Mouse (Mus musculus): ENCODE data around the gene Mrgprx1.

The Mrgprx1 gene

DNA sequence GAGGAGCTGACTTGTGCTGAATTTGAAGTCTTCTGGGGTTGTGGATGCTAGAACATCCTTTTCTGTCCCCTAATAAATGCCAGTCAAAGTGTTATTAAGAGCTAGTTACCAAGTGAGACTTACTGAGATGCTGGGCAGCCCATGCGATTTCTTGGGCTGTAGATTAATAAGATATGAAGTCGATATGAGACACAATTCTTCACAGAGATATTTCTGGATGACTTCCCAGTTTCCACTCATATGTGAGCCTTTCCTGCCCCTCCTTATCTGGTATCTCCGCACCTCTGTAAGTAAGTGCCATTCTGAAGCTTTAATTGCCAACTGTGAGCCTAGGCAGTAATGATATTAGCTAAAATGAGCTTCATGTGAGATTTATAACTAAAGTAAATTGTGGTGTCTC is at the start of gene Mrgprx1:
Gene Mrgprx1 (minus strand): TSS at position 101 of the 400 bp plus-strand sequence.
- no peak for DNase-seq (ENCODE audit: low spot score)

DNA sequence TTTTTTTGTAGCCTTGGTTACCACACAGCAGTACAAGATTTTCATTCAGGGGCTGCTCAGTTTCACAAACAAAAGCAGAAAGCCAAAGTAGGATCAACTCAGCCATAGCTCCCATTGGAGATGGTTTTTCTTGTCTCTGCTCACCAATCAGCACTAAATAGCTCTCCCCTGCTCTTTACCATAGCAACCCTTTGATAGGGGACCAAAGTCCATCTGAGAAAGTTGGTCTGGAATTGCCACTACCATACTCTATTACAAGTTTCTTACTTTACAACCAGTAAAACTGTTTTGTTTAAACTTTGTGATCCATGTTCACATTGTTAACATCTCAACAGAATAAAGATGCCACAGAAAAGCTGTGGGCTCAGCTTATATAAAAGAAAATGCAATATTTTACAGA is 48.1 kb upstream of the Mrgprx1 start:
- no peak for DNase-seq (ENCODE audit: low spot score)

DNA sequence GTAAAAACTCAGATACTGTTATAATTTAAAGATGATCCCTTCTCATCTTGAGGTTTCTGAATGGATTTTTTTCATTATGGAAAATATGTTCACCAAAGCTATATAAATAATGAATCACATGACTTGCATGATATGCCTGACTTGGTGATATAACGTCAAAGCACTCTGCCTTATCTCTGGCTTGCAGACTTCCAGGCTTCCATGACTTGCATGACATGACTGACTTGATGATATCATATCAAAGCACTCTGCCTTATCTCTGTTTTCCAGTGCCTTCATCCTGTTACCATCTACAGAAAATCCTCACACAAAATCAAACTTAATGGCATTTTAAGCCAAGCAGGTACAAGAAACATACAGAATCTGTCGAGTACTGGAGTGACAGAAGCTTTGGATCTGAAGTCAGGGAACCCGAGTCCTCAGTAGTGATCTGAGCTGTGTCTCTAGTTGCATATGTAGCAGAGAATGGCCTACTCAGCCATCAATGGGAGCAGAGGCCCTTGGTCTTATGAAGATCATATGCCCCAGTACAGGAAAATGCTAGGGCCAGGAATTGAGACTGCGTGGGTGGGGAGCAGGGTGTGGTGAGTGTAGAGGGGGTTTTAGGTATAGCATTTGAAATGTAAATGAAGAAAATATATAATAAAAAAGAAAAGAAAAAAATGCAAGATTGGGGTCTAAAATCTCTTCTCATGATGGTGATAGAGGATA is 19.2 kb upstream of the Mrgprx1 start:
- DNase-seq (ENCODE audit: low spot score), result no peak

DNA sequence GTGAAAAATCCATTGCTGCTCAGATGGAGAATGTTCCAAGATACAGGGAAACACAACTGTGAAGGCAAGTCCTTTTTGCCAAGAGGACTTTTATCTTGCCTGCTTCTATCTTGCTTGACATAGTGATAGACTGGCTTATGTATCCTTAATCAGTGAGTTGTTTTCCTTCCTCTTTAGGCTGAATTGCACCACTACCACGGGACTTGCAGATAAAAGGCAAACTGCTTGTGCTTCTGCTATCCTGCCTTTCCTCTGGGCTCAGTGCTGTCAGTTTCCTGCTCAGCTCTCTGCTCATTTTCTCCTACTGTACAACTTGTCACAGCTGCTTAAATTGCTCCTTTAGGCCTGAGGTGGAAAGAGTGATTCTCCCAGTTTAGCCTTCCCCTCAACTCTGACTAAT is 16.6 kb upstream of the Mrgprx1 start:
- DNase-seq (ENCODE audit: low spot score), result no peak

DNA sequence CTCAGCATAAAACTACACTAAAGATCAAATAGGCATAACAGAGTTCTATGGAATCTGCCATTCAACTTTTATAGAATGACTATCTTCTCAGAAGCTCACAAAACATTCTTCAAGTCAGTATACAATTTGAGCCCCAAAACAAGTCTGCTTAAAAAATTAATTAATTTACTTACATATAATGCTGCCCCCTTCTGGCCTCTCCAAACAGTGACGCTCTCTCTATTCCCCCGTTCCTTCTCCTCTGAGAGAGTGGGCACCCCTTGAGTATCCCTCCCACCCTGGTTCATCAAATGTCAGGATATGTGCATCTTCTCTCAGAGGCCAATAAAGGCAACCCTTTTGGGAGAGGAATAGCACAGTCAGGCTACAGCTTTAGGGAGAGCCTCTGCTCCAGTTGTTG is 9.5 kb downstream of the Mrgprx1 start:
- no peak for DNase-seq (ENCODE audit: low spot score)

DNA sequence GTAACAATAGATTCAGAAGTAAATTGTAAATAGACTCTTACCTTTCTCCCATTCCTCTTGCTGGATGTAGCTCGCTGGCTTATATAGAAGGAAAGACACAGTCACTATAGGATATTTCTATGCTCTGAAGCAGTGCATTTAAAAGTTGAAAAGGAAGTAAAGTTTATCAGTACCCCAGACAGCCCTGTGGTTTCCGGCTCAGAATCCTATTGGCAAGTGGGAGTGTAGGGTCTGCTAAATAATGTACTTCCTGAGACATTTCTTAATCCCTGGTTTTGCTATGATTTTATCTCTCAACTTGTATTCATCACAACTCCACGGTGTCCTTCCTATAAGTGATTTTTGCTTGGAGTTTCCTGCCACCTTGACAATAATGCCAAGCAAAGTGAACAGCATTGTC is 31.7 kb downstream of the Mrgprx1 start:
- no peak for DNase-seq (ENCODE audit: low spot score)

DNA sequence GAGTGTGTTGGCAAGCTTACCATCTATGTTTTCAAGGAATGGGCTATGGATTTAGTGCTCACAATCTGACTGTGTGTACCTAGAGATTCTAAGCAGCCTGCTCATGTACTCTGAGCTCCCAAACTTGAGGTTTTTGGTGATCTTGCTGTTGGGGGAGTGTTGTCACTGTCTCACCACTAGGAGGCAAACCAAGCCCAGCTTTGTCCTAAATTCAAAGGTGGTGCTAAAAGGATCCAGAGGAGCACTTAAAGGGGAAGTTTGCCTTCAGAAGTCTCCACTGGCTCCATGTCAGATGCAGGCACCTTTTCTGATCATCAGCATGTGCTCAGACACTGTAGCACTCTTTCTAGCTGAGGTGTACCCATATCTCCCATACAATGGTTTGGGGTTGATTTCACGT is 40.6 kb downstream of the Mrgprx1 start:
- no peak for DNase-seq (ENCODE audit: low spot score)

DNA sequence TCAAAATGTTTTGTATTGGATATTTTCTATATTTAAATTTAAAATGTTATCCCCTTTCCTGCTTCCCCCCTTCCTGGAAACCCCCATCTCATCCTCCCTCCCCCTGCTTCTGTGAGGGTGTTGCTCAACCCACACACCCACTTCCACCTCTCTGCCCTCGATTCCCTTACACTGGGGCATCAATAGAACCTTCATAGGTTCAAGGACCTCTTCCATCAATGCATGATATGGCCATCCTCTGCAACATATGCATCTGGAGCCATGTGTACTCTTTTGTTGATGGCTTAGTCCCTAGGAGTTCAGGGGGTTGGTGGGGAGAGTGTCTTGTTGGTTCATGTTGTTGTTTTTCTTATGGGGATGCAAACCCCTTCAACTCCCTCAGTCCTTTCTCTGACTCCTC is 45.4 kb downstream of the Mrgprx1 start, which contains the start of gene Mrgpra4:
Gene Mrgpra4 (minus strand): TSS at position 101 of the 400 bp plus-strand sequence.
- no peak for DNase-seq (ENCODE audit: low spot score)

Measured in adipocyte (in vitro differentiated cells).